Mouse (Mus musculus) effector memory CD4-positive, alpha-beta T cell, adult 7 months (primary cell): ENCODE results near the gene Tmem63b. TPM values are rescaled to one million over a fixed set of nuclear protein-coding genes. Genes with fewer than 3 reads are reported as not detected.

Source experiments
- polyA plus RNA-seq: library from polyadenylated mRNA; unstranded; fragments of 100-300 nt; shearing (Covaris generic); gene quantifications from one replicate; pipeline ENCODE4 v1.2.1, GENCODE M21; 2017

Gene Tmem63b
- 13.8 TPM for polyA plus RNA-seq

DNA sequence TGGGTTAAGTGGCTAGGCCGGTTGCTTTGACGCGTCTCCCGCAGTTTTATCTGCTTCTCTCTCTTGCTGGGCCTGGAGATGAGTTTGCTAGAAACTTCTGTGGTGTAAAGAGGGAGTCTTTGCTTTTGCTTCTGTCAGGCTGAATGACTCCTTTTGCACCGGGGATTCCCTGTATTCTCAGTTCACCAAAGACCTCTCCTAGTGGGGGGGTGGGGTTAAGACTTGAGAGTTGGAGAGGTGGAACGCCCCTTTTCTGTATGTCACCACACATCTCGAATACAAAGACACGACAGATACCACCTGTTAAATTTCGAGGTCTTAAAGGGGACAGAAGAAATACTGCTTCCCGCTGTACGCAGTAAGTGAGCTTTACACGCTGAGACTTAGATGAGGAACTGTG is at the start of gene Tmem63b:
Gene Tmem63b, minus strand, starts transcription at position 190 of the 400 bp plus-strand sequence.

DNA sequence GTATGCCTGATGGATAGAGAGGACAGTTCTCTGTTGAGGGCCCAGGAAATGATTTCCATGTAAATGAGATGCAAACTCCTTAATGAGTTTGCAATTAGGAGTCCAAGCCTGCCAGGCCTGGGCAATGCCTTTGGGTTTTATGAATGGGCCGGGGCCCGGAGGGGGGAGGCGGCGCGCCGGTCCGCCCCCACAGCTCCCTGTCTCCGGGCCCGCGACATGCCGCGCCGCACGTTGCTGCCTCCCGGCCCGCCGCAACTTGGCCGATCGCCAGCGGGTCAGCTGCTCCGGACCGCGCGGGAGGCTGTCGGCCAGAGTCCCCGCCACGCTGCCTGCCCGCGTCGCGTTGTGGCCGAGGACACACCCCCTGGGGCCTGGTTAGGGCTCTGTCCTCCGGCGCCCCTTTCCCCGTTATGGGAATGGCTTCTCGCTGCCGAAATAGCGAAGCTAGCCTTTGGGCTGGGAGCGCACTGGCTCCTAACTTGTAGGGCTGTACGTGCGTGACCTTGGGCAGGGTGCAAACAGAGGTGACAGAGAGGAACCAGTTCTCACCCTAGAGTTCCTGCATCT is 47.1 kb upstream of the Tmem63b start, which contains the start of gene 1600014C23Rik:
Gene 1600014C23Rik, minus strand, starts transcription at position 110 of the 567 bp plus-strand sequence.

DNA sequence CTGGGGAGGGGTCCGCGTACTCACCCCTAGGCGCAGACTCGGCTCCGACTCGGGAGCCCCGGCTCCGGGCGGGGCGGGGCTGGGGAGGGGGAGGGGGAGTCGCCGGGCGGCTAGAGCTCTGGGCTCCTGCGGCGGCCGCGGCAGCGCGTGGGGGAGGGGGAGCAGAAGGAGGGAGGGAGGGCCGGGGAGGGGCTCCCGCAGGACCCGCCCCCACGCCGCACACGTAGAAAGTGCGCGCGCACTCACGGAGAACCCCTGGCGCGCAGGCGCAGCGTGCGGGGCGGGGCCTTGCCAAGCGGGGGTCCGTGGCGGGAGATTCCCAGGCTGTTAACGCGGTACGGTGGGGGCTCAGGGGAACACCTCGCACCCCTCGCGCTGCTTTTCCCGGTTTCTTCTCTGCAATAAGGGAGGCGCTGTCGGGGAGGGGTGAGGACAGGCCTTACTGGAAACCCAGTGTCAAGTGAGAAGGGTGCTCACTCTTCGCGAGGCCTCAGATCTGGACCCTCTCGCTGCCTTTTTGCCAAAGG is 549 bp downstream of the Tmem63b start, which contains the start of gene Mrpl14:
Gene Mrpl14, plus strand, starts transcription at position 230 of the 527 bp plus-strand sequence.

DNA sequence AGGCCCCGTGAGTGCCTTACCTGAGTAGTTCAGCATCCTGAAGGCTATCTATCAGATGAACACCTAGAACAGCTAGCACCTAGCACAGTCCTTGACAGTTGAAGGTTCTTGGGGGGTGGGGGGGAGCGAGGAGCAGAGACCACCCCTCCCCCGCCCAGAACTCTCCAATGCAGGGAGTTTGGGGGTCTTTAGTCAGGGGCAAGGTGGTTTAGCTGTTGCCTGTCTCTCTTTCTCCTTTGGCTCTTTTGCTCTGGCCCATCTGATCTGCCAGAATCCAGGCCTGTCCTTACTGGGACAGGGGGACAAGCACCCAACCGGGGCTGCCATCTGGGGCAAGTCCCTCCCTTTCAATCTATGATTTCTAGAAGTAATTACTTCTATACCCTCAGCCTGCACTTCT is 27.5 kb downstream of the Tmem63b start, which contains the start of gene Capn11:
Gene Capn11, minus strand, starts transcription at position 101 of the 400 bp plus-strand sequence.

Other genes with a start within 250 kb of the Tmem63b start
- gene Spats1, start 211.5 kb downstream of the Tmem63b start, polyA plus RNA-seq, result 0.63 TPM
- gene Aars2, start 180.1 kb downstream of the Tmem63b start, polyA plus RNA-seq, result 10.4 TPM
- gene Tcte1, start 163.5 kb downstream of the Tmem63b start, polyA plus RNA-seq, result not detected
- gene Tmem151b, start 137.2 kb downstream of the Tmem63b start, polyA plus RNA-seq, result 0.23 TPM
- gene Nfkbie, start 131.2 kb downstream of the Tmem63b start, polyA plus RNA-seq, result 166 TPM
- gene Slc35b2, start 123.0 kb downstream of the Tmem63b start, polyA plus RNA-seq, result 55.5 TPM
- gene Hsp90ab1, start 113.6 kb downstream of the Tmem63b start, polyA plus RNA-seq, result 1,673 TPM
- gene Slc29a1, start 87.3 kb downstream of the Tmem63b start, polyA plus RNA-seq, result 43.1 TPM
- gene Mymx, start 84.8 kb downstream of the Tmem63b start, polyA plus RNA-seq, result not detected
- gene Capn11, start 27.6 kb downstream of the Tmem63b start, polyA plus RNA-seq, result 0.80 TPM
- gene Mrpl14, start 583 bp downstream of the Tmem63b start, polyA plus RNA-seq, result 37.2 TPM
- not detected for gene 1600014C23Rik, start 46.9 kb upstream of the Tmem63b start, polyA plus RNA-seq